Mouse (Mus musculus): Measurements from ENCODE around the gene Cadm2. TPM values are rescaled to one million over a fixed set of nuclear protein-coding genes. Genes with fewer than 3 reads are reported as not detected.
A peak's percentile ranks its signal among the peaks of the same experiment; 100 is the strongest.

Gene Cadm2
- polyA plus RNA-seq, 1 experiment from 2014 or later = 70.7 TPM

DNA sequence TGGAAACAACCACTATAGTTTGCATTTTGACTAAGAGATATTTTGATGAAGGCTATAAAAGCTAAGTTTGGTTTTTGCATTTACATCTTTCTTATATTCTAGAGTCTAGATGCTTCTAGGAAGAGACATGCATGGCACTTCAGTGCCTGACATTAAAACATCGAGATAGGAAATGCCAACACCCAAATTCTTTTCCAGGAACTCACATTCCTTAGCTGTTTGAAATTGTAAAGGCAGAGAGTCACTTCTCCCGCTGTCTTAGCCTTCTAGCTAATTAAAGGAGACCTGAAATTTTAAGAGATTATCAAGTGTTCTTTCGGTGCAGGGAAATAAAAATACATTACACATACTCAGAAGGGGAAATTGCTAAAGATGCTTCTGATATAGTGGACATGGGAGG, 649.8 kb downstream of the Cadm2 start:
- Histone ChIP-seq H3K4me2 (no peak overlapping the region), H3K4me1 (no peaks in the 10 kb centered on the region), H3K27me3 (replicated peaks) (no peaks in the 10 kb centered on the region), H3K9me3 (no peaks in the 10 kb centered on the region), H3K27ac (no peak overlapping the region), H3K36me3 (replicated peaks) (no peaks in the 10 kb centered on the region), H3K9ac (no peak overlapping the region), H3K4me3 (no peak overlapping the region)
- ATAC-seq (replicated peaks) = no peak
- WGBS = 74% methylated on average over 3 of the region's 3 CpGs

DNA sequence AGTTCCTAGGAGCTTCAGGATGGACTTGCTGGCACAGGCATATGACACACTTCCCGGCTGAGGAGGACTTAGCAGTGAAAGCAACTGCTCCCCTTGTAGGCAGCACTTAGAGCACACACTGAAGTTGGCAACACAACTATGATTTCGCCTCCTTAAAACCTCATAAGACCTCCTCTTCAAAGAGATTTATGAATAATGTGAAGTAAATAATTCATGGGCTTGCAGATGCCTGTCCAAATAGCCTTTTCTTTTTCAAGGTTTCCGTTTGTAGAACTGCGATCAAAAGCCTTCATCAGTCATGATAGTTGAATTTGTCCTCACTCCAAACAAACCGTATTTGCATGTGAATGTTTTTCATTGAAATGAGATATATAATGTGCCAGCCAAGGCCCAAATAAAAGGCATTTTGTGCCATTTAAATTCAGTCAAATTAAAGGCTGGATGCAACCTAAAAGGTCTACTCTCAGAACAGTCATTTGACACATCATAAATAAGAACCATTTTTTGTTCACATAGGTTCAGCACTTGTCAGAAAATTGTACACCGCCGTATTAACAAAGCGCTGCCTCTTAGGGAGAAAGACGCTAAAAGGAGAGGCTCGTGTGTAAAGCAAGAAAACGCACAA, 651.1 kb downstream of the Cadm2 start:
- no peaks in the 10 kb centered on the region for H3K9me3 ChIP-seq
- no peak overlapping the region for H3K4me2 ChIP-seq
- peak overlapping the region; percentile 2; the same call in 1 of the 2 replicates for H3K27ac ChIP-seq
- ATAC-seq (replicated peaks) = peak; percentile 91
- no peak overlapping the region for H3K4me3 ChIP-seq
- no peaks in the 10 kb centered on the region for H3K27me3 ChIP-seq (replicated peaks)
- no peaks in the 10 kb centered on the region for H3K4me1 ChIP-seq
- no peaks in the 10 kb centered on the region for H3K36me3 ChIP-seq (replicated peaks)
- 45% methylated on average over 11 of the region's 11 CpGs for WGBS
- H3K9ac ChIP-seq = no peak overlapping the region

DNA sequence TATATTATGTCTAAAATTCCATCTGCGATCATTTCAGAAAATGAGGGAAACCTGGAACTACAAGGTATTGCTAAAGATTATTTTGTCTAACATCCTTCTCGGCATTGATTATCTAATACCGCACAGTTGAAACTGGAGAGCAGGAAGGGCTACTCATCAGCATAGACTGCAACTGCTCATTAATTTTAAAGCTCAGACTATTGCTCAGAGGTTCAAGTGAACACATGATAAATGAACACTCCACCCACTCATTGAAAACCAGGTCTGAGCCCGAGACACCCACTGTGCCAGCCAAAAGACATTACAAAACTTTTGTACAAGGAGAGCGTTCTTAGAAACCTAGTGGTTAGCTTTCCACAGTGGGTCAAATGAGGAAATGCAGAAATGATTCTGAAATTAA, 652.4 kb downstream of the Cadm2 start:
- H3K4me2 ChIP-seq = no peak overlapping the region
- no peak overlapping the region for H3K9ac ChIP-seq
- no peak overlapping the region for H3K27ac ChIP-seq
- H3K4me3 ChIP-seq = no peak overlapping the region
- 78% methylated on average over 5 of the region's 5 CpGs for WGBS
- no peak for ATAC-seq (replicated peaks)
- no peaks in the 10 kb centered on the region for H3K9me3 ChIP-seq
- H3K4me1 ChIP-seq = no peaks in the 10 kb centered on the region
- H3K27me3 ChIP-seq (replicated peaks) = no peaks in the 10 kb centered on the region
- no peaks in the 10 kb centered on the region for H3K36me3 ChIP-seq (replicated peaks)

DNA sequence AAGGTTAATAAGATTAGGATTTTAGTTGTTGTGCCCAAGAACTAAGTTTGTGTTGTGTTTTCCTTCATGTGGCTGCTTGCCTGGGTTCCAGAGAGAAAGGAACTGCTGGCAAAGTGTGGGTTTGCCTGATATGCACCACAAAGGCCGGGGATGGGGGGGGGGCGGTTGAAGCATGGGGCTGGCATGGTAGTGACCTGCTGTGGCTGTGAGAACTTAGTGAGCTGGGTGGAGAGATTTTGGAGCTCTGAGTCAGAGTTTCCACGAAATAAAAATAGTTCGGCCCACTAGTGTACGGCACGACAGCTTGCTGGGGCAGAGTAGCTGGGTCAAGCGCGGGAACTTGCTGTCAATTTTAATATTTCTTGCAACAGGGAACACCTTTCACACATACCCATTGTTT, 653.0 kb downstream of the Cadm2 start:
- H3K4me1 ChIP-seq = no peaks in the 10 kb centered on the region
- no peak overlapping the region for H3K4me2 ChIP-seq
- H3K27ac ChIP-seq = no peak overlapping the region
- no peak for ATAC-seq (replicated peaks)
- no peaks in the 10 kb centered on the region for H3K9me3 ChIP-seq
- H3K9ac ChIP-seq = no peak overlapping the region
- WGBS = 79% methylated on average over 8 of the region's 8 CpGs
- no peak overlapping the region for H3K4me3 ChIP-seq
- H3K36me3 ChIP-seq (replicated peaks) = no peaks in the 10 kb centered on the region
- H3K27me3 ChIP-seq (replicated peaks) = no peaks in the 10 kb centered on the region

DNA sequence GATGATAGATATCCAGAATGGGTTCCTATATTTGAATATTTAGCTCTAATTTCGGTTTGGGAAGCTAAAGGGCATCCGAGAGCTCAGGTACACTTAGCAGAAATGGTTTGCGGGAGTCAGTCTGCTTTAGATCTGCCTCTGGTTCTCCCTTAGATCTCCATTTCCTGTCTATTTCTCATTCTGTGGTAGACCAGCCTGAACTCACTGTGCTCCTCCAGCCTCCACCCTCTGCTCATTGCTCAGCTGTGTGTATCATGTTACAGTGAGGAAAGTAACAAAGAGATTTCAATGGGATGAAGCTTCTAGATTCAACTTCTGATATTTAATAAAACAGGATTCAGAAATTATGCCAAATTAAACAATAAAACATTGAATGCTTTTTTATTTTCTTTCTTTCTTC, 661.6 kb downstream of the Cadm2 start:
- H3K9me3 ChIP-seq = no peaks in the 10 kb centered on the region
- H3K27me3 ChIP-seq (replicated peaks) = no peaks in the 10 kb centered on the region
- no peak for ATAC-seq (replicated peaks)
- no peak overlapping the region for H3K4me2 ChIP-seq
- H3K4me1 ChIP-seq = no peaks in the 10 kb centered on the region
- 89% methylated on average over 3 of the region's 3 CpGs for WGBS
- no peak overlapping the region for H3K9ac ChIP-seq
- H3K4me3 ChIP-seq = no peak overlapping the region
- H3K27ac ChIP-seq = no peak overlapping the region
- H3K36me3 ChIP-seq (replicated peaks) = no peaks in the 10 kb centered on the region

GRCm38 (mm10) chr16:66955876-66956275, 664.8 kb downstream of the Cadm2 start:
- H3K4me2 ChIP-seq = no peak overlapping the region
- no peak for ATAC-seq (replicated peaks)

DNA sequence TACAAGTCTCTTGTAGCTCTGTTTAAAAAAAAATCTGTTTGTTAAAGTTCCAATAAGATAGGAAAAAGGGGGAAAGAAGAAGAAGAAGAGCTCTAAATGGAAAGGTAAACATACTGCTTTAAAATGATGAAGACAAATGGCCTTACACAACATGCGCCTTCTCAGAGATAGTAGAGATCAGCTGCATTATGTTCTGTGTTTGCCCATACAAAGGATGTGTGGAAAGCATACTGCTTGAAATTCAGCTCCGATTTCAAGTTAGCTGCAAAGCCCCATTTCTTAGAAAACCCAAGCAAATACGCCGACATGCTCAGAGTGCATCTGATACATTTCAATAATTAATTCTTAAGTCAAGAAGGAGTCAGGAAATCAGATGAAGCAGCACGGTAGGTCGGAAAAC, 684.4 kb downstream of the Cadm2 start:
- ATAC-seq (replicated peaks) = no peak
- Histone ChIP-seq H3K36me3 (replicated peaks) (no peaks in the 10 kb centered on the region), H3K27me3 (replicated peaks) (no peaks in the 10 kb centered on the region), H3K4me1 (peaks cover 4% of the 10 kb centered on the region; the same call in 1 of the 2 replicates), H3K9me3 (no peaks in the 10 kb centered on the region), H3K9ac (no peak overlapping the region), H3K27ac (no peak overlapping the region), H3K4me3 (no peak overlapping the region), H3K4me2 (no peak overlapping the region)
- WGBS = 60% methylated on average over 6 of the region's 6 CpGs

More at GRCm38 (mm10) chr16:66955876-66956275, 664.8 kb downstream of the Cadm2 start:
- H3K36me3 ChIP-seq (replicated peaks) = no peaks in the 10 kb centered on the region
- H3K27ac ChIP-seq = no peak overlapping the region
- no peaks in the 10 kb centered on the region for H3K9me3 ChIP-seq
- H3K27me3 ChIP-seq (replicated peaks) = no peaks in the 10 kb centered on the region
- H3K9ac ChIP-seq = no peak overlapping the region
- no peak overlapping the region for H3K4me3 ChIP-seq
- H3K4me1 ChIP-seq = no peaks in the 10 kb centered on the region
- 81% methylated on average over 2 of the region's 2 CpGs for WGBS

GRCm38 (mm10) chr16:66925517-66925916, 695.2 kb downstream of the Cadm2 start:
- ATAC-seq (replicated peaks) = no peak
- 28% methylated on average over 1 of the region's 1 CpGs for WGBS

DNA sequence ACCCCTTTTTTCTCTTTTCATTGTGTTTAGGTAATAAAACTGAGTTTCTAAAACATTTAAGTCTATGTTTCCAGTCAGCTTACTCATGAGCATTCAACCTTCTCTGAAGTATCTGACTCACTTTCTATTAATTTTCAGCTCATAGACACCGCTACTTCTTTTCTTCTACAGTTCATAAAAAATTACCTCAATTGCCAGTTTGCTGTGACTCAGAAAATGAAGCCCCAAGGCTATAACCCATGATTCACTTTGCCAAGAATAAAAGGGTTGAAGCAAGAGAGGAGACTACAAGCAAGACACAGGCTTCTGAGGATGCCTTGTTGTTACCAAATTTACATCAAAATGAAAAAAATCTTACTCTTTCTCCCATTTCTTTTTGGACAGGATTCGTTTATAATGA, 698.0 kb downstream of the Cadm2 start:
- Histone ChIP-seq H3K36me3 (replicated peaks) (no peaks in the 10 kb centered on the region), H3K27ac (no peak overlapping the region), H3K9ac (no peak overlapping the region), H3K4me2 (no peak overlapping the region), H3K9me3 (no peaks in the 10 kb centered on the region), H3K4me1 (no peaks in the 10 kb centered on the region; the same call in 1 of the 2 replicates), H3K4me3 (no peak overlapping the region), H3K27me3 (replicated peaks) (no peaks in the 10 kb centered on the region)
- ATAC-seq (replicated peaks) = no peak
- WGBS = 81% methylated on average over 2 of the region's 2 CpGs

More at GRCm38 (mm10) chr16:66925517-66925916, 695.2 kb downstream of the Cadm2 start:
- Histone ChIP-seq H3K27ac (no peak overlapping the region), H3K9ac (no peak overlapping the region), H3K27me3 (replicated peaks) (no peaks in the 10 kb centered on the region), H3K4me1 (no peaks in the 10 kb centered on the region; the same call in 1 of the 2 replicates), H3K4me3 (no peak overlapping the region), H3K4me2 (no peak overlapping the region), H3K9me3 (no peaks in the 10 kb centered on the region), H3K36me3 (replicated peaks) (no peaks in the 10 kb centered on the region)

GRCm38 (mm10) chr16:66921414-66921915, 699.2 kb downstream of the Cadm2 start:
- Histone ChIP-seq H3K36me3 (replicated peaks) (no peaks in the 10 kb centered on the region), H3K4me2 (no peak overlapping the region), H3K9me3 (no peaks in the 10 kb centered on the region), H3K27me3 (replicated peaks) (no peaks in the 10 kb centered on the region), H3K4me1 (no peaks in the 10 kb centered on the region; the same call in 1 of the 2 replicates), H3K4me3 (no peak overlapping the region), H3K9ac (no peak overlapping the region), H3K27ac (no peak overlapping the region)
- WGBS = 80% methylated on average over 1 of the region's 1 CpGs
- no peak for ATAC-seq (replicated peaks)

DNA sequence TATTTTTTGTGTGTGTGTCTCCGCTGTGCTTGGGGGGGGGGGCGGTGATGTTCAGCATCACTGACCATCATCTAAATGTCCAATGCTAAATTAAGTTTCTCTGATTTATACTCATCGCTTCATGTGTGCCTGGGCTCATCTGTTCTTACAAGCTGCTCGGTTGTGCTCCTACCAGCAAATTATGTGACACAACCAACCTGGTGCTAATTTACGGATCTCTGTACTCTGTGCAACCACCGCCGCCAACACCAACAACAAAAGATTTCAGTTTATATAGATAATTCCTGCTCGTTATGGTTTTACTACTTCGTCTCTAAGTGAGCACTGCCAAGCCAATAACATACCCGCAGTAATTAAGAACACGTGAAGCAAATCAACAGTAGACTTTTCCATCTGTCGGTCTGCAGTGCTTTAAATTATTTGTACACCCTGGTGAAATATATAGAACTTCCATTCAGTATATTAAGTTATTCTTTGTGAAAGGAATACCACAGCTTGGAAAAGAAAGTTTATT, 700.8 kb downstream of the Cadm2 start:
- ATAC-seq (replicated peaks) = no peak
- H3K36me3 ChIP-seq (replicated peaks) = no peaks in the 10 kb centered on the region
- no peaks in the 10 kb centered on the region for H3K4me1 ChIP-seq
- no peak overlapping the region for H3K4me3 ChIP-seq
- no peaks in the 10 kb centered on the region for H3K9me3 ChIP-seq
- 90% methylated on average over 12 of the region's 12 CpGs for WGBS
- no peaks in the 10 kb centered on the region for H3K27me3 ChIP-seq (replicated peaks)
- H3K4me2 ChIP-seq = no peak overlapping the region
- no peak overlapping the region for H3K27ac ChIP-seq
- no peak overlapping the region for H3K9ac ChIP-seq

- no peak overlapping the region for H3K4me3 ChIP-seq
- WGBS = 63% methylated on average over 3 of the region's 3 CpGs
- H3K9ac ChIP-seq = no peak overlapping the region
- H3K9me3 ChIP-seq = no peaks in the 10 kb centered on the region
- no peak for ATAC-seq (replicated peaks)
- no peaks in the 10 kb centered on the region for H3K27me3 ChIP-seq (replicated peaks)
- H3K4me2 ChIP-seq = no peak overlapping the region
- H3K36me3 ChIP-seq (replicated peaks) = no peaks in the 10 kb centered on the region
- no peak overlapping the region for H3K27ac ChIP-seq
- 0 out of 2 replicates have a peak, but pooled peaks cover 2% of the 10 kb centered on the region for H3K4me1 ChIP-seq
Measured at GRCm38 (mm10) chr16:66901801-66902200, 718.9 kb downstream of the Cadm2 start.

DNA sequence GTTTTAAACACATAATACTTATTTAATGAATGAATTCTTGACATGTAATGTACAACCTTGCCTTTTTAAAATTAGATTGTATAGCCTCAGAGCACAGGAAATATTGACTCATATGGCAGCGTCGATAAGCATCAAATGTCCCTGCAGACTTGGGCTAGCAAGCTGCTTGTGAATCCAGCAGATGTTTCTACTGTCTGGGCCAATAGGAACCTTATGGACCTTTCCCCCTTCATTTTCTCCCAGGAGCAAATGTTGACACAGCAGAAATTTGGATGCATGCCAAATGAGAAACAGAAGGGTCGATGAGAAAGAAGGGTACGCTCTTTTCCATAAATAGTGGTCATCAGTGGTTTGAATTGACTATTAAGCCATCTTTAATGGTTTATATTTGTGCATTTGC, 720.0 kb downstream of the Cadm2 start:
- Histone ChIP-seq H3K27ac (no peak overlapping the region), H3K36me3 (replicated peaks) (no peaks in the 10 kb centered on the region), H3K4me2 (no peak overlapping the region), H3K27me3 (replicated peaks) (no peaks in the 10 kb centered on the region), H3K4me1 (0 out of 2 replicates have a peak, but pooled peaks cover 2% of the 10 kb centered on the region), H3K9ac (no peak overlapping the region), H3K4me3 (no peak overlapping the region), H3K9me3 (no peaks in the 10 kb centered on the region)
- no peak for ATAC-seq (replicated peaks)
- 38% methylated on average over 4 of the region's 4 CpGs for WGBS

Data from midbrain, embryonic 15.5 days (tissue).